Mouse (Mus musculus) limb, embryonic 11.5 days (tissue): Measurements from ENCODE around the gene Iqschfp. TPM values are rescaled to one million over a fixed set of nuclear protein-coding genes. Genes with fewer than 3 reads are reported as not detected.

Experiments
- ATAC-seq: fragments of 200-750 bp; cut with Nextera tagmentation; 2 replicates; pipeline ENCODE4 v1.8.0; 2017; ENCODE audit warnings: low read depth; ENCODE audit not compliant: insufficient number of reproducible peaks, low FRiP score, low TSS enrichment
- DNase-seq: peaks from one replicate; pipeline ENCODE4 v3.0.0-alpha.2; 2015; ENCODE audit warnings: low spot score
- H3K27ac ChIP-seq: fragments of 300-500 bp; sonication (generic); replicated peaks from 2 replicates; pipeline ENCODE4 v1.5.1; 2014; ENCODE audit warnings: low read depth, mild to moderate bottlenecking, low read length
- H3K27me3 ChIP-seq: fragments of 300-500 bp; sonication (generic); 2 replicates; pipeline ENCODE4 v1.6.1; 2014; ENCODE audit warnings: mild to moderate bottlenecking, low read length, mixed read lengths; ENCODE audit not compliant: control insufficient read depth, insufficient read depth
- H3K36me3 ChIP-seq: fragments of 300-500 bp; sonication (generic); 2 replicates; pipeline ENCODE4 v1.6.1; 2014; ENCODE audit warnings: mild to moderate bottlenecking, low read length, moderate library complexity, mixed read lengths; ENCODE audit not compliant: control insufficient read depth, insufficient read depth
- H3K4me1 ChIP-seq: fragments of 300-500 bp; sonication (generic); 2 replicates; pipeline ENCODE4 v1.6.1; 2014; ENCODE audit warnings: low read length, mixed read lengths; ENCODE audit not compliant: control insufficient read depth, insufficient read depth
- H3K4me2 ChIP-seq: fragments of 300-500 bp; sonication (generic); 2 replicates; pipeline ENCODE4 v1.6.1; 2014; ENCODE audit warnings: low read depth, mild to moderate bottlenecking, moderate library complexity; ENCODE audit not compliant: severe bottlenecking
- H3K4me3 ChIP-seq: fragments of 300-500 bp; sonication (generic); 2 replicates; pipeline ENCODE4 v1.5.1; 2014; ENCODE audit warnings: low read depth, low read length
- H3K9ac ChIP-seq: fragments of 300-500 bp; sonication (generic); 2 replicates; pipeline ENCODE4 v1.6.1; 2014; ENCODE audit warnings: mild to moderate bottlenecking, low read length
- H3K9me3 ChIP-seq: fragments of 300-500 bp; sonication (generic); 2 replicates; pipeline ENCODE4 v1.6.1; 2016; ENCODE audit warnings: low read length; ENCODE audit not compliant: control insufficient read depth
- WGBS: fragments of 180-500 bp; shearing (Covaris S2); extraction: QIAGEN DNeasy Blood & Tissue Kit; methylation state at CpG from one replicate; pipeline ENCODE4 v1.1.7; 2014; 5-methylcytosine and 5-hydroxymethylcytosine counted together
- polyA plus RNA-seq: library from polyadenylated mRNA; unstranded; fragments of >200 nt; fragmentation: Nextera tagmentation; extraction: Ambion mirVana; gene quantifications from 2 replicates; pipeline ENCODE4 v1.2.1, GENCODE M21; 2014

Gene Iqschfp
- polyA plus RNA-seq, 1 experiment from 2014 or later = 0.56 TPM

DNA sequence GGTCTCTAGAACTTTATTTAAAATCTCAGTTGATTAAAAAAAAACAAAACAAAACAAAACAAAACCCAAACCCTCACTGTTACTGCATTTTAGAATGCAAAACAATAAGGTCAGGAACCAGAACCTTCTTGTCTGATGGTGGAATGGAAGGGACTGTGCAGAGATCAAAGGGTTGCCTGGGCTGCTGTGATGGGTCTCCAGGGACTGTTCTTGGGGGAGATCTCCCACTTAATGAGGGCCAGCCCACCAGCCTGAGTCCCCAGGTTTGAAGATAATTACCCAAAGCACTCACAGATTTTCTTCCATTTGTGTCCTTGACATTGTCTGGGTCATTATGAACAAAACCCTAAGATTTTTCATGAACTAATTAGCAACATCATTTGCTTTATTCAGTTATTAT lies 4.8 kb upstream of the Iqschfp start:
- ATAC-seq (no peak), DNase-seq (no peak)
- Histone ChIP-seq H3K27ac (no peak overlapping the region), H3K36me3 (no peaks in the 10 kb centered on the region), H3K4me2 (no peak overlapping the region), H3K9ac (no peak overlapping the region), H3K27me3 (no peaks in the 10 kb centered on the region), H3K4me3 (no peak overlapping the region), H3K9me3 (no peaks in the 10 kb centered on the region), H3K4me1 (peaks cover 3% of the 10 kb centered on the region)

GRCm38 (mm10) chr3:67892768-67893167 lies 736 bp downstream of the Iqschfp start:
- Histone ChIP-seq H3K4me3 (no peak overlapping the region), H3K36me3 (no peaks in the 10 kb centered on the region), H3K9ac (no peak overlapping the region), H3K27me3 (no peaks in the 10 kb centered on the region), H3K9me3 (no peaks in the 10 kb centered on the region), H3K4me2 (no peak overlapping the region), H3K27ac (no peak overlapping the region), H3K4me1 (peaks cover 8% of the 10 kb centered on the region)
- DNase-seq (no peak), ATAC-seq (no peak)
- 57% methylated on average over 10 of the region's 10 CpGs for WGBS

DNA sequence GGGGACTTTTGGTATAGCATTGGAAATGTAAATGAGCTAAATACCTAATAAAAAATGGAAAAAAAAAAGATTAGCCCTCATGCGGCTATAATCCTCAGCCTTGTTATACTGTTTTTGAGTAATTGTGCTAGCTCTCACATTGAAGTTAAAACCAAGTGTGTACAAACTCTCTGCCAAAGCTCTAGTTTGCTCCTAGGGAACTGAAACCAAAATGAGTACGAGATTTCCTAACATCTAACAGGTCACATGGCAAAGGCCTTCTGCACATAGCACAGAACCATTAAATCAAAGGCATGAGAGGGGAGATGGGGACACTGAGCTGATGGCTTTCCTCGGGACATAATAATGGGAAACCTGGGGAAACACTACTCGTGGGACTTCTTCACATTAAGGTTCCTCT lies 10.5 kb downstream of the Iqschfp start:
- Histone ChIP-seq H3K4me1 (no peaks in the 10 kb centered on the region), H3K9ac (no peak overlapping the region), H3K27ac (no peak overlapping the region), H3K36me3 (no peaks in the 10 kb centered on the region), H3K27me3 (no peaks in the 10 kb centered on the region), H3K4me2 (no peak overlapping the region), H3K4me3 (no peak overlapping the region), H3K9me3 (no peaks in the 10 kb centered on the region)
- DNase-seq = no peak
- 84% methylated on average over 4 of the region's 4 CpGs for WGBS
- ATAC-seq = no peak

- Histone ChIP-seq H3K9ac (no peak overlapping the region), H3K27me3 (no peaks in the 10 kb centered on the region), H3K27ac (no peak overlapping the region), H3K36me3 (no peaks in the 10 kb centered on the region), H3K4me1 (no peaks in the 10 kb centered on the region), H3K4me3 (no peak overlapping the region), H3K9me3 (no peaks in the 10 kb centered on the region), H3K4me2 (no peak overlapping the region)
- DNase-seq (no peak), ATAC-seq (no peak)
- WGBS = 92% methylated on average over 2 of the region's 2 CpGs
Observed at GRCm38 (mm10) chr3:67908586-67908985, 16.6 kb downstream of the Iqschfp start.

GRCm38 (mm10) chr3:67918098-67918497 lies 26.1 kb downstream of the Iqschfp start:
- DNase-seq (no peak), ATAC-seq (no peak)
- H3K9ac ChIP-seq = no peak overlapping the region
- 87% methylated on average over 3 of the region's 3 CpGs for WGBS
- no peaks in the 10 kb centered on the region for H3K27me3 ChIP-seq
- no peak overlapping the region for H3K27ac ChIP-seq
- no peaks in the 10 kb centered on the region for H3K4me1 ChIP-seq
- no peak overlapping the region for H3K4me3 ChIP-seq
- H3K4me2 ChIP-seq = no peak overlapping the region
- no peaks in the 10 kb centered on the region for H3K9me3 ChIP-seq
- no peaks in the 10 kb centered on the region for H3K36me3 ChIP-seq

DNA sequence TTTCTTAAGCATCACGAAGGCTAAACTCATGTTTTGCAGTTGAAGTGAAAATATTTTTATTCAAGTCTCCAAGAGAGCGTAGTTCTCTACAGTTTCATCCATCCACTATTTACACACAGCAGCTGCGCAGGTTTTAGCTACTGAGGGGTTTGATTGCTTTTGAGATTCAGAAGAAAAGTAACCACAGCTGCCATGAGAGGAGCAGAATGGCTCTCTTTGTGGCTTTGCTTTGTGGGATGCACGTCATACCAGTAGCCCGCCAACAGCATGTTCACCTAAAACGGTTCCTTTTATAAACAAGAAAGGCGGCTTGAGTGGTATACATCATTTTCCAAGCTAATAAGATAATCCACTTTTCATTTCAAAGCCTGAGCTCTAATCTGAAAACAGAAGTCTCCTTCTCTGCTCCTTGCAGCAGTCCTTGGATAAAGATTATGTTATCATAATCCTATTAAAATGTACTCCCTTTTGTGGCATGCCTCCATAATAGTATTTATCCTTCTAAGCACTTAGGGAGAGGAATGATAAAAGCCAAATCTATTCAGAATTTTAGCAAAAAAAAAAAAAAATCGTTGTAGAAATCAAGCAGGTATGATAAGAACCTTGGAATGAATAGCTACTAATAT lies 26.7 kb downstream of the Iqschfp start:
- Histone ChIP-seq H3K4me1 (no peaks in the 10 kb centered on the region), H3K36me3 (no peaks in the 10 kb centered on the region), H3K9me3 (no peaks in the 10 kb centered on the region), H3K9ac (no peak overlapping the region), H3K4me3 (no peak overlapping the region), H3K27me3 (no peaks in the 10 kb centered on the region), H3K4me2 (no peak overlapping the region), H3K27ac (no peak overlapping the region)
- ATAC-seq (no peak), DNase-seq (no peak)
- WGBS = 84% methylated on average over 8 of the region's 8 CpGs

GRCm38 (mm10) chr3:67923095-67923494 lies 31.1 kb downstream of the Iqschfp start:
- H3K36me3 ChIP-seq = no peaks in the 10 kb centered on the region
- H3K27ac ChIP-seq = no peak overlapping the region
- H3K9ac ChIP-seq = no peak overlapping the region
- DNase-seq = no peak
- H3K4me3 ChIP-seq = no peak overlapping the region
- no peak for ATAC-seq
- no peaks in the 10 kb centered on the region for H3K9me3 ChIP-seq
- no peaks in the 10 kb centered on the region for H3K27me3 ChIP-seq
- H3K4me1 ChIP-seq = no peaks in the 10 kb centered on the region
- WGBS = 82% methylated on average over 4 of the region's 4 CpGs
- no peak overlapping the region for H3K4me2 ChIP-seq

GRCm38 (mm10) chr3:67925453-67925852 lies 33.4 kb downstream of the Iqschfp start:
- Histone ChIP-seq H3K27me3 (no peaks in the 10 kb centered on the region), H3K36me3 (no peaks in the 10 kb centered on the region), H3K27ac (no peak overlapping the region), H3K9ac (no peak overlapping the region), H3K4me1 (no peaks in the 10 kb centered on the region), H3K4me3 (no peak overlapping the region), H3K9me3 (no peaks in the 10 kb centered on the region), H3K4me2 (no peak overlapping the region)
- ATAC-seq (no peak), DNase-seq (no peak)
- 76% methylated on average over 2 of the region's 2 CpGs for WGBS

- no peaks in the 10 kb centered on the region for H3K36me3 ChIP-seq
- 85% methylated on average over 10 of the region's 10 CpGs for WGBS
- no peak for DNase-seq
Observed at GRCm38 (mm10) chr3:67930424-67931133, 38.5 kb downstream of the Iqschfp start.

More at GRCm38 (mm10) chr3:67930424-67931133, 38.5 kb downstream of the Iqschfp start:
- ATAC-seq = no peak
- H3K9me3 ChIP-seq = no peaks in the 10 kb centered on the region
- no peak overlapping the region for H3K4me3 ChIP-seq
- no peaks in the 10 kb centered on the region for H3K27me3 ChIP-seq
- no peak overlapping the region for H3K27ac ChIP-seq
- no peak overlapping the region for H3K9ac ChIP-seq
- no peak overlapping the region for H3K4me2 ChIP-seq
- H3K4me1 ChIP-seq = no peaks in the 10 kb centered on the region
